Mouse (Mus musculus): ENCODE data around the gene Cyb5b.

GRCm38 (mm10) chr8:107165745-107166144 is 15.3 kb downstream of the Cyb5b start:
- TF ChIP-seq EP300 (IDR thresholded peaks at IDR 0.05; ENCODE audit: low read depth) (no peak), CTCF (IDR thresholded peaks at IDR 0.05; ENCODE audit: low read depth) (no peak)

All from heart, postnatal 0 days (tissue).